Mouse (Mus musculus): ENCODE measurements around the gene Avpr2.

Gene Avpr2

GRCm38 (mm10) chrX:73921823-73922549 lies 30.1 kb downstream of the Avpr2 start, which contains the start of the genes Arhgap4 and Naa10:
Gene Arhgap4, minus strand, starts transcription at chrX:73921870.
Gene Naa10, minus strand, starts transcription at chrX:73921944.
- peaks cover 60% of the 10 kb centered on the region for H3K36me3 ChIP-seq (ENCODE audit: insufficient read depth, low read length)
- peaks cover 38% of the 10 kb centered on the region for H3K4me1 ChIP-seq (replicated peaks; ENCODE audit: low read depth, low read length)
- H3K27me3 ChIP-seq (ENCODE audit: insufficient read depth, low read length): no peaks in the 10 kb centered on the region
- H3K9me3 ChIP-seq (ENCODE audit: low read length): no peaks in the 10 kb centered on the region
- peak within 1 kb of the TSS; percentile 85 for H3K4me3 ChIP-seq (replicated peaks; ENCODE audit: low read length)
- TF ChIP-seq POU5F1 (IDR thresholded peaks at IDR 0.05; ENCODE audit: borderline replicate concordance, low read length) (no peak), CTCF (conservative IDR thresholded peaks at IDR 0.05; ENCODE audit: low read length) (no peak), NANOG (IDR thresholded peaks at IDR 0.05; ENCODE audit: borderline replicate concordance, low read length) (no peak)

GRCm38 (mm10) chrX:73922550-73922882 lies 30.6 kb downstream of the Avpr2 start:
- no peak for TF ChIP-seq CTCF (conservative IDR thresholded peaks at IDR 0.05; ENCODE audit: low read length)
- TF ChIP-seq POU5F1 (IDR thresholded peaks at IDR 0.05; ENCODE audit: borderline replicate concordance, low read length): no peak
- no peak for TF ChIP-seq NANOG (IDR thresholded peaks at IDR 0.05; ENCODE audit: borderline replicate concordance, low read length)
- H3K36me3 ChIP-seq (ENCODE audit: insufficient read depth, low read length): peaks cover 59% of the 10 kb centered on the region
- H3K4me1 ChIP-seq (replicated peaks; ENCODE audit: low read depth, low read length): peaks cover 33% of the 10 kb centered on the region

GRCm38 (mm10) chrX:73930402-73931062 lies 38.6 kb downstream of the Avpr2 start, which contains the start of gene Renbp:
Gene Renbp, minus strand, starts transcription at chrX:73930850.
- peak within 1 kb of the TSS; percentile 79 for H3K4me3 ChIP-seq (replicated peaks; ENCODE audit: low read length)
- peaks cover 38% of the 10 kb centered on the region for H3K36me3 ChIP-seq (ENCODE audit: insufficient read depth, low read length)
- H3K9me3 ChIP-seq (ENCODE audit: low read length): no peaks in the 10 kb centered on the region
- TF ChIP-seq NANOG (IDR thresholded peaks at IDR 0.05; ENCODE audit: borderline replicate concordance, low read length) (no peak), CTCF (conservative IDR thresholded peaks at IDR 0.05; ENCODE audit: low read length) (no peak), POU5F1 (IDR thresholded peaks at IDR 0.05; ENCODE audit: borderline replicate concordance, low read length) (no peak)
- H3K27me3 ChIP-seq (ENCODE audit: insufficient read depth, low read length): no peaks in the 10 kb centered on the region
- H3K4me1 ChIP-seq (replicated peaks; ENCODE audit: low read depth, low read length): peaks cover 40% of the 10 kb centered on the region

More at GRCm38 (mm10) chrX:73922550-73922882, 30.6 kb downstream of the Avpr2 start:
- Histone ChIP-seq H3K9me3 (ENCODE audit: low read length) (no peaks in the 10 kb centered on the region), H3K27me3 (ENCODE audit: insufficient read depth, low read length) (no peaks in the 10 kb centered on the region), H3K4me3 (replicated peaks; ENCODE audit: low read length) (peak overlapping the region; percentile 85)

GRCm38 (mm10) chrX:73931871-73932270 lies 40.0 kb downstream of the Avpr2 start:
- Histone ChIP-seq H3K9me3 (ENCODE audit: low read length) (no peaks in the 10 kb centered on the region), H3K4me3 (replicated peaks; ENCODE audit: low read length) (no peak overlapping the region), H3K36me3 (ENCODE audit: insufficient read depth, low read length) (peaks cover 28% of the 10 kb centered on the region), H3K27me3 (ENCODE audit: insufficient read depth, low read length) (no peaks in the 10 kb centered on the region), H3K4me1 (replicated peaks; ENCODE audit: low read depth, low read length) (peaks cover 40% of the 10 kb centered on the region)
- TF ChIP-seq NANOG (IDR thresholded peaks at IDR 0.05; ENCODE audit: borderline replicate concordance, low read length) (no peak), POU5F1 (IDR thresholded peaks at IDR 0.05; ENCODE audit: borderline replicate concordance, low read length) (no peak), CTCF (conservative IDR thresholded peaks at IDR 0.05; ENCODE audit: low read length) (no peak)

- peaks cover 62% of the 10 kb centered on the region for H3K36me3 ChIP-seq (ENCODE audit: insufficient read depth, low read length)
- H3K4me3 ChIP-seq (replicated peaks; ENCODE audit: low read length): no peak overlapping the region
- TF ChIP-seq NANOG (IDR thresholded peaks at IDR 0.05; ENCODE audit: borderline replicate concordance, low read length): no peak
- TF ChIP-seq CTCF (conservative IDR thresholded peaks at IDR 0.05; ENCODE audit: low read length): no peak
- TF ChIP-seq POU5F1 (IDR thresholded peaks at IDR 0.05; ENCODE audit: borderline replicate concordance, low read length): no peak
- H3K27me3 ChIP-seq (ENCODE audit: insufficient read depth, low read length): no peaks in the 10 kb centered on the region
- H3K4me1 ChIP-seq (replicated peaks; ENCODE audit: low read depth, low read length): peaks cover 6% of the 10 kb centered on the region; the same call in 1 of the 2 replicates
- no peaks in the 10 kb centered on the region for H3K9me3 ChIP-seq (ENCODE audit: low read length)
Observed at GRCm38 (mm10) chrX:73941860-73942259, 50.0 kb downstream of the Avpr2 start.

- Histone ChIP-seq H3K4me1 (replicated peaks; ENCODE audit: low read depth, low read length) (peaks cover 6% of the 10 kb centered on the region; the same call in 1 of the 2 replicates), H3K27me3 (ENCODE audit: insufficient read depth, low read length) (no peaks in the 10 kb centered on the region), H3K9me3 (ENCODE audit: low read length) (no peaks in the 10 kb centered on the region), H3K36me3 (ENCODE audit: insufficient read depth, low read length) (peaks cover 66% of the 10 kb centered on the region), H3K4me3 (replicated peaks; ENCODE audit: low read length) (no peak overlapping the region)
- TF ChIP-seq CTCF (conservative IDR thresholded peaks at IDR 0.05; ENCODE audit: low read length) (no peak), POU5F1 (IDR thresholded peaks at IDR 0.05; ENCODE audit: borderline replicate concordance, low read length) (no peak), NANOG (IDR thresholded peaks at IDR 0.05; ENCODE audit: borderline replicate concordance, low read length) (no peak)
Observed at GRCm38 (mm10) chrX:73942294-73942693, 50.4 kb downstream of the Avpr2 start.

All from E14TG2a.4 (cell line).